Mouse (Mus musculus) left cerebral cortex, adult 18-20 months (tissue): ENCODE measurements around the gene Wdr46. TPM values are rescaled to one million over a fixed set of nuclear protein-coding genes. Genes with fewer than 3 reads are reported as not detected.
"Not testable (repeated sequence)": the region's sequence is repeated elsewhere in the genome, so short reads cannot be mapped to it uniquely, and the experiment has no call there.

ENCODE experiments used
- DNase-seq, 2 experiments: peaks; one replicate each; pipeline ENCODE4 v3.0.0; 2021 to 2022; ENCODE audit warnings: low spot score in 2 of 2, mixed read lengths in 1 of 2
- total RNA-seq, 2 experiments: library from RNA; stranded (reverse); gene quantifications; 2 replicates each; pipeline ENCODE4 v1.2.3; 2021

Gene Wdr46
- total RNA-seq, 2 experiments from 2014 or later = 12.5 to 13.8 TPM

GRCm38 (mm10) chr17:33973572-33973971, 33.1 kb downstream of the Wdr46 start:
- DNase-seq = no peak

GRCm38 (mm10) chr17:33977861-33978557, 37.5 kb downstream of the Wdr46 start:
- no peak for DNase-seq

- peak in 1 of 2 experiments; percentile 38 for DNase-seq
Observed at GRCm38 (mm10) chr17:33978631-33979031, 38.2 kb downstream of the Wdr46 start.

GRCm38 (mm10) chr17:33979512-33980050, 39.1 kb downstream of the Wdr46 start:
- DNase-seq = no peak

- DNase-seq = no peak
Observed at GRCm38 (mm10) chr17:33980181-33981035, 39.9 kb downstream of the Wdr46 start.

- peak; percentile 81 to 87 for DNase-seq
Observed at GRCm38 (mm10) chr17:33981192-33981909, 40.9 kb downstream of the Wdr46 start.

- DNase-seq = peak in 1 of 2 experiments; percentile 67
Observed at GRCm38 (mm10) chr17:33982136-33982535, 41.7 kb downstream of the Wdr46 start.

GRCm38 (mm10) chr17:33991788-33992664, 51.6 kb downstream of the Wdr46 start:
- peak in 1 of 2 experiments; percentile 60 for DNase-seq

GRCm38 (mm10) chr17:33994959-33995358, 54.5 kb downstream of the Wdr46 start:
- no peak for DNase-seq

GRCm38 (mm10) chr17:33995651-33996050, 55.2 kb downstream of the Wdr46 start:
- DNase-seq = no peak

GRCm38 (mm10) chr17:33997025-33997424, 56.6 kb downstream of the Wdr46 start:
- DNase-seq = not testable (repeated sequence)

GRCm38 (mm10) chr17:33998697-33999096, 58.2 kb downstream of the Wdr46 start:
- not testable (repeated sequence) for DNase-seq

Other genes with a start within 250 kb of the Wdr46 start
- 10 to 100 TPM; 90.0 to 90.1 TPM for gene March2, start 222.0 kb upstream of the Wdr46 start, total RNA-seq
- gene Rab11b, start 180.1 kb upstream of the Wdr46 start, total RNA-seq = 100 to 1,000 TPM; 359 to 382 TPM
- gene Angptl4, start 158.8 kb upstream of the Wdr46 start, total RNA-seq = 1 to 10 TPM; 1.4 to 2.2 TPM
- gene Kank3, start 130.1 kb upstream of the Wdr46 start, total RNA-seq = 10 to 100 TPM; 27.5 to 32.7 TPM
- gene Rps28, start 116.1 kb upstream of the Wdr46 start, total RNA-seq = 100 to 1,000 TPM; 702 to 765 TPM
- gene Ndufa7, start 116.1 kb upstream of the Wdr46 start, total RNA-seq = 100 to 1,000 TPM; 194 to 196 TPM
- gene Cd320, start 97.6 kb upstream of the Wdr46 start, total RNA-seq = 10 to 100 TPM; 24.2 to 24.4 TPM
- gene Gm7029, start 66.8 kb upstream of the Wdr46 start, total RNA-seq = not detected
- 1 to 10 TPM; 2.5 to 2.8 TPM for gene Kifc1, start 50.0 kb upstream of the Wdr46 start, total RNA-seq
- gene Platr17, start 35.5 kb upstream of the Wdr46 start, total RNA-seq = under 1 TPM in 1 of 2 experiments, not detected in 1; 0.58 TPM
- gene Daxx, start 31.2 kb upstream of the Wdr46 start, total RNA-seq = 10 to 100 TPM; 27.4 to 34.7 TPM
- 10 to 100 TPM; 42.0 to 53.5 TPM for gene Tapbp, start 24.8 kb upstream of the Wdr46 start, total RNA-seq
- gene Zbtb22, start 24.8 kb upstream of the Wdr46 start, total RNA-seq = 10 to 100 TPM; 33.0 to 35.5 TPM
- gene Rgl2, start 11.1 kb upstream of the Wdr46 start, total RNA-seq = 10 to 100 TPM; 62.2 to 63.5 TPM
- gene Pfdn6, start 317 bp upstream of the Wdr46 start, total RNA-seq = 10 to 100 TPM; 92.3 to 94.0 TPM
- 1 to 10 TPM; 5.9 to 6.5 TPM for gene B3galt4, start 10.8 kb downstream of the Wdr46 start, total RNA-seq
- gene Vps52, start 15.2 kb downstream of the Wdr46 start, total RNA-seq = 10 to 100 TPM; 71.1 to 71.2 TPM
- 100 to 1,000 TPM; 332 to 337 TPM for gene Rps18, start 15.3 kb downstream of the Wdr46 start, total RNA-seq
- gene H2-K1, start 59.7 kb downstream of the Wdr46 start, total RNA-seq = 10 to 100 TPM; 30.9 to 33.6 TPM
- 10 to 100 TPM; 31.6 to 34.6 TPM for gene Ring1, start 84.0 kb downstream of the Wdr46 start, total RNA-seq
- gene H2-Ke6, start 87.4 kb downstream of the Wdr46 start, total RNA-seq = 10 to 100 TPM; 39.3 to 43.2 TPM
- gene Slc39a7, start 91.0 kb downstream of the Wdr46 start, total RNA-seq = 100 to 1,000 TPM in 1 of 2 experiments, 10 to 100 TPM in 1; 96.1 to 101 TPM
- 10 to 100 TPM; 80.6 to 84.1 TPM for gene Rxrb, start 91.2 kb downstream of the Wdr46 start, total RNA-seq
- gene Col11a2, start 98.8 kb downstream of the Wdr46 start, total RNA-seq = 10 to 100 TPM; 14.5 to 14.6 TPM
- not detected for gene H2-Oa, start 151.7 kb downstream of the Wdr46 start, total RNA-seq
- gene H2-DMa, start 178.9 kb downstream of the Wdr46 start, total RNA-seq = 10 to 100 TPM; 22.3 to 26.5 TPM
- 100 to 1,000 TPM; 177 to 179 TPM for gene Brd2, start 182.0 kb downstream of the Wdr46 start, total RNA-seq
- 1 to 10 TPM; 1.2 to 1.8 TPM for gene H2-DMb2, start 202.6 kb downstream of the Wdr46 start, total RNA-seq
- gene H2-DMb1, start 212.4 kb downstream of the Wdr46 start, total RNA-seq = 1 to 10 TPM; 2.2 to 2.7 TPM
- gene Tap1, start 246.9 kb downstream of the Wdr46 start, total RNA-seq = 1 to 10 TPM; 3.1 to 3.2 TPM
- 1 to 10 TPM; 2.6 to 2.8 TPM for gene Psmb9, start 247.1 kb downstream of the Wdr46 start, total RNA-seq